In the genomic region with DNA sequence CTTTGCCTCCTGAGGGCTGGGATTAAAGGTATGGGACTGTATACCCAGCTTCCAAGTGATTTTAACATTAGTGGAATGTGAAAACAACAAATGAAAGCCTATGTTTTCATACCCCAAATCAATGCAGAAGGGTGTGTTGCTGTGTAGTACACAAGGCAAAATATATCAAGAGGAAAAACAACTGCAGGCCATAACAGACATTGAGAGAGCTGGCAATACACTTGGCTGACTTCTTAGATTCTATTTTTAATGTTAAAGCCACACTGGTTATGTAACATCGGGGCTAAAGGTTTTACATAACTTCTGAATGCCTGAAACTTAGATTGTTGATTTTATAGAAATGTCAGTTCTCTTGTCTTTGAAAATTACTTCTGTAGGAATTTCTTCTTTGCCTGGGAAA, we compare ENCODE assay signal across 19 mouse cellular contexts. TPM values are rescaled to one million over a fixed set of nuclear protein-coding genes. Genes with fewer than 3 reads are reported as not detected.
DNase-seq lines count a peak whose midpoint lies in the region; ATAC-seq lines count a peak whose summit lies in the region.
"Had no signal": no experiment of that assay in that cellular context is flagged by ENCODE, and none has a peak within 500 bp of the region (broad histone marks: within the 10 kb centered on the region; RNA-seq: fewer than 3 reads in every experiment).

No protein-coding gene starts in this region.

- H3K4me3 ChIP-seq in lung, embryonic 16.5 days (ENCODE audit: low read length) = no peak overlapping the region
- no peak overlapping the region for H3K4me3 ChIP-seq in brown adipose tissue, adult 24 weeks (ENCODE audit: insufficient read depth, low read depth, low read length)
- H3K4me3 ChIP-seq: embryonic facial prominence, embryonic 15.5 days; heart, embryonic 10.5 days; hindbrain, embryonic 12.5 days; limb, embryonic 12.5 days; midbrain, embryonic 12.5 days had no signal

- no peaks in the 10 kb centered on the region for H3K9me3 ChIP-seq in lung, embryonic 16.5 days (ENCODE audit: control insufficient read depth, low read length)
- H3K9me3 ChIP-seq: embryonic facial prominence, embryonic 15.5 days; heart, embryonic 10.5 days; hindbrain, embryonic 12.5 days; limb, embryonic 12.5 days; midbrain, embryonic 12.5 days had no signal

- no peak overlapping the region for H3K4me2 ChIP-seq in lung, embryonic 16.5 days (ENCODE audit: low read depth, low read length)
- H3K4me2 ChIP-seq: embryonic facial prominence, embryonic 15.5 days; hindbrain, embryonic 12.5 days; limb, embryonic 12.5 days; midbrain, embryonic 12.5 days had no signal

- peak; percentile 24 to 29 for DNase-seq in heart, adult 9 months (ENCODE audit: low spot score in 2 of 2)
- DNase-seq in heart, postnatal 36 days = no peak
- DNase-seq in lung, postnatal 4 days = no peak
- peak; percentile 71 for DNase-seq in adipocyte (ENCODE audit: low spot score)
- no peak for DNase-seq in ovary, postnatal 10 days (ENCODE audit: low spot score)
- DNase-seq: adrenal gland, adult 8-10 months; cerebellum, adult 18-20 months; cerebellum, postnatal 25 days; heart, postnatal 10 days had no signal

- intact Hi-C loops in heart, postnatal 36 days (cut with DNase I) = no loop called here

- 55% methylated on average over 1 of the region's 1 CpGs for WGBS in lung, embryonic 16.5 days

- H3K27ac ChIP-seq in lung, embryonic 16.5 days (ENCODE audit: low read length) = 0 out of 2 replicates have a peak overlapping the region, but pooled peaks have one; percentile 28
- peak overlapping the region; percentile 87 for H3K27ac ChIP-seq in brown adipose tissue, adult 24 weeks (replicated peaks; ENCODE audit: low read depth, low read length)
- H3K27ac ChIP-seq: embryonic facial prominence, embryonic 15.5 days; heart, embryonic 10.5 days; hindbrain, embryonic 12.5 days; limb, embryonic 12.5 days; liver, embryonic 14.5 days; midbrain, embryonic 12.5 days had no signal

- peak; percentile 54 for ATAC-seq in lung, embryonic 16.5 days (ENCODE audit: low read depth)
- ATAC-seq: forebrain, embryonic 16.5 days; inflammation-experienced regulatory T-cells, adult 6 months had no signal

- no peaks in the 10 kb centered on the region; the same call in none of the 2 replicates for H3K4me1 ChIP-seq in lung, embryonic 16.5 days (replicated peaks; ENCODE audit: control insufficient read depth, insufficient read depth, low read length)
- peaks cover 10% of the 10 kb centered on the region; the same call in 1 of the 2 replicates for H3K4me1 ChIP-seq in brown adipose tissue, adult 24 weeks (ENCODE audit: control insufficient read depth, insufficient read depth, insufficient read length, low read length)
- H3K4me1 ChIP-seq: embryonic facial prominence, embryonic 15.5 days; heart, embryonic 10.5 days; hindbrain, embryonic 12.5 days; limb, embryonic 12.5 days; midbrain, embryonic 12.5 days had no signal

- peaks cover 12% of the 10 kb centered on the region for H3K36me3 ChIP-seq in lung, embryonic 16.5 days (ENCODE audit: control insufficient read depth, insufficient read depth, low read length)

- no peaks in the 10 kb centered on the region for H3K27me3 ChIP-seq in lung, embryonic 16.5 days (ENCODE audit: control insufficient read depth, insufficient read depth, low read depth, low read length)
- H3K27me3 ChIP-seq: embryonic facial prominence, embryonic 15.5 days; hindbrain, embryonic 12.5 days; limb, embryonic 12.5 days; midbrain, embryonic 12.5 days had no signal

- H3K9ac ChIP-seq in lung, embryonic 16.5 days (ENCODE audit: low read length) = no peak overlapping the region
- H3K9ac ChIP-seq: embryonic facial prominence, embryonic 15.5 days; hindbrain, embryonic 12.5 days; limb, embryonic 12.5 days; liver, embryonic 14.5 days; midbrain, embryonic 12.5 days had no signal

RNA-seq across cellular contexts. Expression of gene Usp38, which starts 37.5 kb away (rescaled TPM):
- 10 to 100 TPM; 17.4 to 20.8 TPM for total RNA-seq in heart, postnatal 36 days (2021)
- polyA plus RNA-seq in lung, embryonic 16.5 days (2015; fragmentation: Nextera tagmentation; extraction: Ambion mirVana) = 16.4 and 18.1 TPM in 2 replicates
- polyA plus RNA-seq in brown adipose tissue, adult 24 weeks (2012; ENCODE audit: insufficient read depth, insufficient read length, missing spikeins) = 8.8 and 10.6 TPM in 2 replicates

Comparison
In these comparisons a context has a peak if more than half of its experiments do, and no peak if none do; other contexts are left out.
1. DNase-seq: peak in heart, adult 9 months (2 of 2) and adipocyte (single experiment); none in heart, postnatal 36 days (0 of 2), lung, postnatal 4 days (0 of 2) and ovary, postnatal 10 days (single experiment).